Mouse (Mus musculus): Measurements from ENCODE around the gene Gm12166.

Gm12166 gene

DNA sequence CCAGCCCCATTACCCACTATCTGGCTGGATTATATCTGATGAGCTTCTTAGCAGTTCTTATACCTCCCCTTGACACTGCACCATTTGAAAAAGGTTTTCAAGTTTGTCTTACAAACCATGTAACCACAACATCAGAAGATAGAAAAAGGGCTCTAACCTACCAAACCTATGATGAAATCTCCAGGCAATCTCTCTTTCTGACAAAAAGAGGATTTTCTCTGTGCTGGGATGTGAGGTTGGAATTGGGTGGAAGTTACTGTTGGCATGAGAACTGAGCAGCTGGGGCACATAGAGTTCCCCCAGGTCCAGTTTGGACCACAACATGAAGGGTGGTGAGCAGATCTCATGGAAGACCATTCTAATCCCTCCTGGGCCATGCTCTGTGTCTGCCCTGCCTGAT lies 30.3 kb downstream of the Gm12166 start:
- in situ Hi-C loops (cut with MboI, MseI): no loop called here

DNA sequence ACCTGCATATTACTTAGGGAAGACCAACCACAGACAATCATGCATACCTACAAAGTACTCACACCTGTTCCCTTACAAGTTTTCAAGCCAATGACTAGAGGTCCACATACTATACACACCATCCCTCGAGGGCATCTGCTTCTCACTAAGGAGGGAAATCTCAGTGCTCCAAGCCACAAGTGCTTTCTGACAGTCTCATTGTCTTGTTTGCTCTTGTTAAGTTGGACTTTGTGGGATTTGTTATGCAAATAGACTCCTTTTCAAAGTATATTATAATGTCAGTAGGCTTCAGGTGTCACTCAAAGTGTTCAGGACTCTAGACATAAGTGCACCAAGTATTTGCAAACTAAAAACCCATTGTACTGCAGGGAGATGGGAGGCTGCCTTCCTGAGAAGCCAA lies 31.9 kb downstream of the Gm12166 start:
- in situ Hi-C loops (cut with MboI, MseI): no loop called here

DNA sequence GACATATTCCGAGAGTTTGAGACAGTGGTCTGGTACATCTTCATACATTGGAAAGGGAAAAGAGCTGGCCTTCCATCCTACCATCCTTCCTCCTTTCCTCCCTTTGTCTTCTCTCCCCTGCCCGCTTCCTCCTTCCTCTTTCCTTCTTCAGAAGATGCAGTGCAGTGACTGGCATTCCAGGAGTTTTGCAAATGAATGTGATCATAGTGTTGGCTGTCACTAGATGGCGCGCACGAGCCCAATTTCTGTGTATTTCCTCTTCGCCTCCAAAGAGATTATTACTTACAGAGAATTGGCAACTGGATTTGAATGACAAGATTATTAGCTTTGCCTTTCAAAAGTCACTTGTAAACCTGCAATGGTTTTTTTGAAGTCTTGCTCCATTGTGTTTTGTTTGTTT lies 36.1 kb downstream of the Gm12166 start:
- in situ Hi-C loops (cut with MboI, MseI): no loop called here

Measured in T-helper 1 cell (primary cell).